In the genomic region with DNA sequence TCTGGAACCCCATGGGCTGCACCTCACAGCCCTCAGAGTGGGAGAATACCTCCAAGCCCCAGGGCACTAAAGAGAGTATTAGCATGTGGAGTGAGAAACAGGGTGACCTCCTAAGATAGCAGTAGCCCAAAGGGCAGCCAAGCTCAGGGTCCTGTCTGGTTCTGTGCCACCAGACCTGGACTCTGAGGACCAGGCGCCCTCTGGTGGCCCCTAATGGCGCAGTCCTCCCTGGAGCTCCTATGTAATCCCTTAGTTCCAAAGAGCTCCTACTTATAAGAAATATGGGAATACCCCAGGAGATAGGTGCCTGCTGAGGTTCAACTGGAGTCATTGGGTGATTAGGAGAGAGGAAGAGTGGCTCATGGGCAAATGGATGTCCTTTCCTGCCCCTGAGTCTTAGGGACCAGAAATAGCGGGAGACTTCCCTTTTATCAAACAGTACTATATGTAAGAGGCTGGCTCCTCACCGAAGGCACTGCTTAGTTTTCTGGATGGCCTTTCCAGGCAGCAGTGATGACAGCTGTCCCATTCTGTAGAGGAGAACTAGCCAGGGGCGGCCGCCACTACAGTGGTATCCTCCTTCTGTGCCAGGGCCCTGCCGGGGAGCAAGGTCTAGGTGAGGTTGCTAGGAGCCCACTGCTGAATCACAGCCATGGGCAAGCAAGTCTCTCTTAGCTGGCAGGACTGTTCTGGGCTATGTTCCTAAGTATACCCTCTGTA, we compare ENCODE assay signal across 8 mouse cellular contexts. TPM values are rescaled to one million over a fixed set of nuclear protein-coding genes. Genes with fewer than 3 reads are reported as not detected.
DNase-seq lines count a peak whose midpoint lies in the region; ATAC-seq and TF ChIP-seq lines count a peak whose summit lies in the region.

No protein-coding gene starts in this region.

- H3K4me1 ChIP-seq in midbrain, embryonic 13.5 days (replicated peaks), result peaks cover 63% of the 10 kb centered on the region

- H3K9ac ChIP-seq in midbrain, embryonic 13.5 days (replicated peaks), result peak overlapping the region; percentile 98

- peak overlapping the region; percentile 82 for H3K4me3 ChIP-seq in gastrocnemius, adult 2 months
- peak overlapping the region; percentile 94 for H3K4me3 ChIP-seq in midbrain, embryonic 13.5 days (replicated peaks)

- DNase-seq in CD4-positive, CD25-positive, alpha-beta regulatory T cell, adult 2 months (ENCODE audit: low read depth, low spot score), result peak; percentile 79
- peak; percentile 89 to 92 for DNase-seq in cerebellum, postnatal 36 days
- peak; percentile 91 for DNase-seq in gastrocnemius, adult 2 months
- DNase-seq in induced T-regulatory cell, adult 2 months (ENCODE audit: low read depth), result peak; percentile 82
- peak; percentile 79 to 85 for DNase-seq in left cerebral cortex, postnatal 10 days (ENCODE audit: extremely low spot score in 1 of 2, low spot score in 2 of 2)
- DNase-seq in spleen, adult 12 weeks (ENCODE audit: low spot score), result peak; percentile 23

- ATAC-seq in CD4-positive, CD25-positive, alpha-beta regulatory T cell, adult 4 months, result no peak
- peak; percentile 29 for ATAC-seq in midbrain, embryonic 13.5 days

- WGBS in midbrain, embryonic 13.5 days, result 69% methylated on average over 7 of the region's 7 CpGs

- intact Hi-C loops in gastrocnemius, adult 2 months (cut with DNase I), result loop anchor here (1.0 kb wide), 2 partner anchors 136 to 186 kb away; partner anchors contain the start of gene Otos
- intact Hi-C loops in left cerebral cortex, postnatal 10 days (cut with DNase I), result loop anchor here (1.0 to 5.0 kb wide), 3 partner anchors 137 to 312 kb away; partner anchors contain the start of gene Otos

- peak overlapping the region; percentile 81 for H3K4me2 ChIP-seq in midbrain, embryonic 13.5 days (replicated peaks)

- no peaks in the 10 kb centered on the region for H3K9me3 ChIP-seq in midbrain, embryonic 13.5 days

- H3K27ac ChIP-seq in gastrocnemius, adult 2 months, result peak overlapping the region; percentile 99
- 0 out of 2 replicates have a peak overlapping the region, but pooled peaks have one; percentile 95 for H3K27ac ChIP-seq in midbrain, embryonic 13.5 days

- H3K27me3 ChIP-seq in midbrain, embryonic 13.5 days, result peaks cover 12% of the 10 kb centered on the region

- peaks cover 29% of the 10 kb centered on the region for H3K36me3 ChIP-seq in midbrain, embryonic 13.5 days

- TF ChIP-seq CTCF in gastrocnemius, adult 2 months (IDR thresholded peaks at IDR 0.05), result peak; percentile 97

RNA-seq across cellular contexts. Expression of gene Gpc1, which starts 2.7 kb away (rescaled TPM):
- 1 to 10 TPM; 2.0 to 3.0 TPM for polyA plus RNA-seq in CD4-positive, CD25-positive, alpha-beta regulatory T cell, adult 4 months (2017; shearing (Covaris generic))
- total RNA-seq in gastrocnemius, adult 2 months (2021), result 100 to 1,000 TPM; 214 to 256 TPM
- 100 to 1,000 TPM; 124 to 125 TPM for total RNA-seq in left cerebral cortex, postnatal 10 days (2021)
- 55.8 and 67.7 TPM in 2 replicates for polyA plus RNA-seq in midbrain, embryonic 13.5 days (2015; fragmentation: Nextera tagmentation; extraction: Ambion mirVana)

Comparison
In these comparisons a context has a peak if more than half of its experiments do, and no peak if none do; other contexts are left out.
1. DNase-seq: peak in every context shown above with its lines; median percentile 91 in gastrocnemius, adult 2 months; 90 in cerebellum, postnatal 36 days; 82 in induced T-regulatory cell, adult 2 months; 82 in left cerebral cortex, postnatal 10 days; 79 in CD4-positive, CD25-positive, alpha-beta regulatory T cell, adult 2 months; 23 in spleen, adult 12 weeks.